Mouse (Mus musculus) embryonic facial prominence, embryonic 10.5 days (tissue): ENCODE data around the gene Reps2. TPM values are rescaled to one million over a fixed set of nuclear protein-coding genes. Genes with fewer than 3 reads are reported as not detected.

Source experiments
- DNase-seq: peaks from one replicate; pipeline ENCODE4 v3.0.0-alpha.2; 2017; ENCODE audit warnings: low spot score
- H3K27ac ChIP-seq: fragments of 300-500 bp; sonication (generic); replicated peaks from 2 replicates; pipeline ENCODE4 v1.5.1; 2016; ENCODE audit warnings: mild to moderate bottlenecking
- H3K27me3 ChIP-seq: fragments of 300-500 bp; sonication (generic); replicated peaks from 2 replicates; pipeline ENCODE4 v1.6.1; 2016; ENCODE audit warnings: low read depth, mild to moderate bottlenecking; ENCODE audit not compliant: poor library complexity, severe bottlenecking
- H3K36me3 ChIP-seq: fragments of 300-500 bp; sonication (generic); replicated peaks from 2 replicates; pipeline ENCODE4 v1.6.1; 2016; ENCODE audit warnings: mild to moderate bottlenecking, moderate library complexity
- H3K4me1 ChIP-seq: fragments of 300-500 bp; sonication (generic); 2 replicates; pipeline ENCODE4 v1.6.1; 2016
- H3K4me3 ChIP-seq: fragments of 300-500 bp; sonication (generic); 2 replicates; pipeline ENCODE4 v1.5.1; 2016; ENCODE audit warnings: mild to moderate bottlenecking, moderate library complexity
- H3K9me3 ChIP-seq: fragments of 300-500 bp; sonication (generic); 2 replicates; pipeline ENCODE4 v1.6.1; 2016; ENCODE audit warnings: mild to moderate bottlenecking
- WGBS: fragments of 180-500 bp; shearing (Covaris S2); methylation state at CpG from one replicate; pipeline ENCODE4 v1.1.7; 2016; 5-methylcytosine and 5-hydroxymethylcytosine counted together
- polyA plus RNA-seq: library from polyadenylated mRNA; unstranded; fragments of >200 nt; fragmentation: Nextera tagmentation; extraction: Ambion mirVana; gene quantifications from 2 replicates; pipeline ENCODE4 v1.2.1, GENCODE M21; 2016

Gene Reps2
- polyA plus RNA-seq, 1 experiment from 2014 or later = 0.25 TPM

DNA sequence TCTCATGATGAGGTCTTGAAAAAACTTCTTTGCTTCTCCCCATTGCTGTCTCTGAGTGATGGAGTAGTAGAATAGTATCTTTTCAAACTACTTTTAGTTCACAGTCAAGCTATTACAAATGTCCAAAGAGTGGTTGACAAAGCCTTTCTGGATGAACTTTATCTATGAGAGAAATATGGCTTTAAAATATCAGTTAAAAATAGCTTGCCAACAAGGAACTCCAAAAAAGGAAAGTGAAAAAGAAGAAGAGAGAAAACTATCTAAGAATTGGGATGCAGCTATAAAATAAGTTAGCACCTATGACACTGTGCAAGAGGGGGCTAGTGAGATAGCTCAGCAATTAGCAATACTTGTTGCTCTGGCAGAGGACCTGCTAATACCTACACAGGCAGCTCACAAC lies 190.8 kb downstream of the Reps2 start:
- no peak overlapping the region for H3K27ac ChIP-seq
- H3K36me3 ChIP-seq = no peaks in the 10 kb centered on the region
- H3K9me3 ChIP-seq = no peaks in the 10 kb centered on the region
- DNase-seq = no peak
- no peak overlapping the region for H3K4me3 ChIP-seq
- peaks cover 86% of the 10 kb centered on the region for H3K27me3 ChIP-seq
- H3K4me1 ChIP-seq = no peaks in the 10 kb centered on the region

DNA sequence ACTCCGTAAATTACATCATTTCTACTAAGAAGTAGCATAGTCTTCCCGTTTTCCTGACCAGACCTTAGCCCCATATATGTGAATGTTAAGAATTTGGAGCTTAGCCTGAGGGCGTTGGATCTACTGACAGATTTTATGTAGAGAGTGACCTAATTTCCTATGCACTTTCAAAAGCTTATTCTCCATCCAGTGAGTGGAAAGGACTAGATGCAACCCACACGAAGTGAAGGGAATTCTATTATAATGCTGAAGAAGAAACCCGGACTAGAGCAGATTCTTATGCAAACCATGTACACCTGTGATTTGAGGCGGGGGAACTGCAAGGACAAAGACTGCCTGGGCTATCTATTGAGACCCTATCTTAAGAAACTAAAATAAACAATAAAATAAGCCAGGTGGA lies 195.5 kb downstream of the Reps2 start:
- peaks cover 90% of the 10 kb centered on the region for H3K27me3 ChIP-seq

DNA sequence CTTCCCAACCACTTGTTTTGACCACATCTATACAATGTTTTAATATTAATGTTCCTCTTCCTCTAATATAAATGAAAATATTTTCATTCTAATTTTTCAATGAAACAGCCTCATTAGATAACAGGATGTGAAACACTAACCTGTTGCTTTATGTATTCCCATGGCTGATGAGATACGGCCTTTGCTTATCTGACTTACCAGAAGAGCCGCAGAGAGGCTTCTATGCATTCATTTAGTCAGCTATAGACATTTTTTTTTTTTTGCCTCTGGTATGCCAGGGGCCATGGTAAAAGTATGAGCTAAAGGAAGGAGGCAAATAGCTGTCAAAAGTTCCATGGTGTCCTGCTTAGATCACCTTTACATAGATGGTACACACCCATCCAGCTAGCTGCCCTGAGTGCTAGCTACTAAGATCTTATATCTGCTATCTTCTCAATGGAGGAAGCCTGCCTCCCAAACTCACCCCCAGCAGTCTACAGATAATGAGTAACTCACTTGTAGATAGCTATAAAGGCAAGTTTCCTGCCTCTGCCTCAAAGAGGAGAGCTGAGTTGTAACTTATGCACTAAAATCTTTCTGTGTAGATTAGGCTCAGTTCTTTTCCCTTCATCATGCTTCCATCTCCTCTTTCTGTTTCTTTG lies 196.7 kb downstream of the Reps2 start:
- WGBS = 90% methylated on average over 2 of the region's 2 CpGs
- Histone ChIP-seq H3K27me3 (peaks cover 90% of the 10 kb centered on the region), H3K36me3 (no peaks in the 10 kb centered on the region), H3K9me3 (no peaks in the 10 kb centered on the region), H3K4me1 (peaks cover 4% of the 10 kb centered on the region; the same call in 1 of the 2 replicates), H3K4me3 (no peak overlapping the region), H3K27ac (no peak overlapping the region)
- DNase-seq = no peak

More for the DNA sequence above, 195.5 kb downstream of the Reps2 start:
- Histone ChIP-seq H3K27ac (no peak overlapping the region), H3K4me1 (peaks cover 3% of the 10 kb centered on the region; the same call in 1 of the 2 replicates), H3K9me3 (no peaks in the 10 kb centered on the region), H3K36me3 (no peaks in the 10 kb centered on the region), H3K4me3 (no peak overlapping the region)
- DNase-seq = no peak
- 69% methylated on average over 6 of the region's 6 CpGs for WGBS

- WGBS = 85% methylated on average over 1 of the region's 1 CpGs
- no peak for DNase-seq
- H3K27ac ChIP-seq = no peak overlapping the region
- peaks cover 92% of the 10 kb centered on the region for H3K27me3 ChIP-seq
- no peak overlapping the region for H3K4me3 ChIP-seq
- no peaks in the 10 kb centered on the region for H3K36me3 ChIP-seq
- no peaks in the 10 kb centered on the region for H3K9me3 ChIP-seq
- peaks cover 4% of the 10 kb centered on the region; the same call in 1 of the 2 replicates for H3K4me1 ChIP-seq
Measured at GRCm38 (mm10) chrX:162443387-162443786, 200.1 kb downstream of the Reps2 start.

DNA sequence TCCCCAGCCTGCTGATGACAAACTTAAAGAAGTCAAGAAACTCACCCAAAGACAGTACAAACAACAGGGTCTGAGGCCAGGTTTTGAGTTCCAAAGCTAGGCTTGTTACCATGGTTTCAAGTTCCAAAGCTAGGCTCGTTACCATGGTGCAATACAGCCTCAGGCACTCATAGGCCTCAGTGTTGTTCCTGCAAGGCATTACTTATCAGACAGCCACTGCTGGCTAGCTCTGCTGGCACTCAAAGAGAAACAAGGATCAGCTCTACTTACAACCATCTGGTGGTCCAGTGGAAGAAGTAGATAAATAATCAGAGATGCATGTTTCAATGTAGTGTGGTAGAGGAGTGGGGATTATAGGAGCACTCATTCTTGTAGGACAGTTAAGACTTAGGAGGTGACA lies 200.5 kb downstream of the Reps2 start:
- 22% methylated on average over 1 of the region's 1 CpGs for WGBS
- peaks cover 94% of the 10 kb centered on the region for H3K27me3 ChIP-seq
- H3K9me3 ChIP-seq = no peaks in the 10 kb centered on the region
- H3K4me1 ChIP-seq = peaks cover 4% of the 10 kb centered on the region; the same call in 1 of the 2 replicates
- no peak overlapping the region for H3K27ac ChIP-seq
- no peak overlapping the region for H3K4me3 ChIP-seq
- H3K36me3 ChIP-seq = no peaks in the 10 kb centered on the region
- DNase-seq = peak; percentile 10

DNA sequence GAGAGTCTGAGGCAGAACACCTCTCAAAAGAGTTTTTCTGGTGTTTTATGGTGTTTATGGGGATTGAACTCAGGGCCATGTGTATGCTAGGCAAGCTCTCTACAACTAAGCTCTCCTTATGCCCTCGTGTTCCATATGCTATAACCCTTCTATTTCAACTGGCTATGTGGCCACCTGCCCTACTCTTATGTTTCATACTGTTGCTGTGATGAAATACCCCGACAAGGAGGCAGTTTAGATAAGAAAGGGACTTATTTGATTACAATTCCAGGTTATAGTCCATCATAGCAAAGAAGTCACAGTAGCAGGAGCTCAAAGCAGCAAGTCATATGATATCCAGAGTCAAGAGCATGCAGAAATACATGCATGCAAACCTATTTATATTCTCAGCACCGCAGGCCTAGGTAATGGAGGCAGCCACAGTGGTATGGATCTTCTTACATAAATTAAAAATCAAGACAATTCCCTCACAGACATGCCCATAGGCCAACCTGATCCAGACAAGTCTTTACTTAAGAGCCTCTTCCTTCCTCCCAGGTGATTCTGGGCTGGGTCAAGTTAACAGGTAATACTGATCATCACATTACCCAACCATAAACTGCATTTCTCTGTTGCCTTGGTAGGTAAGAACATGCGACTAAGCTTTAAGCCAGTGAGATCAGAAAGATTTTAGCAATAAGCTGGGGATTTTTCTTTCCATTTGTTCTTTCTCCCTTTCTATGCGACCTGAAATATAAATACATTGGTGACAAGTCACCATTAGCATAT lies 210.5 kb downstream of the Reps2 start:
- WGBS = 79% methylated on average over 5 of the region's 5 CpGs
- DNase-seq = no peak

DNA sequence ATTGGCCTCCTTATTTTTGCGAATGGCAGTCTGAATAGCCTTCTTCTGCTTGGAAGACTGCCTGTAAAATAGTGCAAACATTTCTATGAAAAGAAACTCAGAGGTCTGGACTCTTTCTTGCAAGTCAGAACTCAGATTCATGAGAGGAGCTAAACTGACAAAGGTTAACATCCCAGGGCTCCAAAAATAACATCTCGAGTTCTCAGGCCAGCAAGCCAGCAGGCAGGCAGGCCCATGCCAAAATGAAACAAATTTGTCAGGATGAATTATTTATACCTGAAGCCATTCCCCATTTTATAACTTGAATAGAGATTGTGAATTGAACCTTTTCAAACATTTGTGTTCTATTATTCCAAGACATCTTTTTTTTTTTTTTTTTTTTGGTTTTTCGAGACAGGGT lies 215.8 kb downstream of the Reps2 start:
- Histone ChIP-seq H3K4me1 (no peaks in the 10 kb centered on the region), H3K27me3 (peaks cover 43% of the 10 kb centered on the region), H3K9me3 (no peaks in the 10 kb centered on the region), H3K4me3 (no peak overlapping the region), H3K27ac (no peak overlapping the region), H3K36me3 (no peaks in the 10 kb centered on the region)
- DNase-seq = no peak
- 82% methylated on average over 3 of the region's 3 CpGs for WGBS

More for the DNA sequence above, 210.5 kb downstream of the Reps2 start:
- no peaks in the 10 kb centered on the region for H3K9me3 ChIP-seq
- peaks cover 58% of the 10 kb centered on the region for H3K27me3 ChIP-seq
- H3K36me3 ChIP-seq = no peaks in the 10 kb centered on the region
- H3K27ac ChIP-seq = no peak overlapping the region
- H3K4me1 ChIP-seq = no peaks in the 10 kb centered on the region
- H3K4me3 ChIP-seq = no peak overlapping the region

GRCm38 (mm10) chrX:162419431-162419830 lies 224.0 kb downstream of the Reps2 start:
- Histone ChIP-seq H3K27ac (no peak overlapping the region), H3K9me3 (no peaks in the 10 kb centered on the region), H3K36me3 (no peaks in the 10 kb centered on the region), H3K4me1 (no peaks in the 10 kb centered on the region), H3K27me3 (peaks cover 65% of the 10 kb centered on the region), H3K4me3 (no peak overlapping the region)
- no peak for DNase-seq
- WGBS = 85% methylated on average over 3 of the region's 3 CpGs

DNA sequence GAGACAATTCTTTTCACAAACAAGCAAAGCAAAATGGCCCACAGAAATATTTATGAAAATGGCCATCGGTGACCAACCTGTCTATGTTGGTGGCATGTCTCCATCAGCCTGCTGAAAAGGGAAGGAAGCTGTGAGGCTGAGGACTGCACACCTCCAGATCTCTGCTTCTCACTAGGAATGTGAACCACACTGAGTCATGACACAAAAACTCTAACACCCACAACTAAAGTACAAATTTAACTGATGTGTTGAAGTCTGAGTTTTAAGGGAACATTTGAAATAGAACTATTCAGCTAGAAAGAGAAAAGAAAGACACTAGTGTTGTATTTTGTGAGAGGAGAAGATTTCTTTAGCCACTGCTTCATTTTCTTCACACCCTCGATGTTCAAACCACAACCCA lies 230.3 kb downstream of the Reps2 start:
- Histone ChIP-seq H3K4me3 (no peak overlapping the region), H3K27me3 (peaks cover 94% of the 10 kb centered on the region), H3K9me3 (no peaks in the 10 kb centered on the region), H3K4me1 (no peaks in the 10 kb centered on the region), H3K27ac (no peak overlapping the region), H3K36me3 (no peaks in the 10 kb centered on the region)
- DNase-seq = no peak
- 93% methylated on average over 2 of the region's 2 CpGs for WGBS

GRCm38 (mm10) chrX:162407291-162407690 lies 236.2 kb downstream of the Reps2 start:
- no peak overlapping the region for H3K4me3 ChIP-seq
- WGBS = 90% methylated on average over 4 of the region's 4 CpGs
- no peaks in the 10 kb centered on the region for H3K36me3 ChIP-seq
- no peaks in the 10 kb centered on the region for H3K9me3 ChIP-seq
- DNase-seq = no peak
- peaks cover 94% of the 10 kb centered on the region for H3K27me3 ChIP-seq
- no peaks in the 10 kb centered on the region for H3K4me1 ChIP-seq
- no peak overlapping the region for H3K27ac ChIP-seq

DNA sequence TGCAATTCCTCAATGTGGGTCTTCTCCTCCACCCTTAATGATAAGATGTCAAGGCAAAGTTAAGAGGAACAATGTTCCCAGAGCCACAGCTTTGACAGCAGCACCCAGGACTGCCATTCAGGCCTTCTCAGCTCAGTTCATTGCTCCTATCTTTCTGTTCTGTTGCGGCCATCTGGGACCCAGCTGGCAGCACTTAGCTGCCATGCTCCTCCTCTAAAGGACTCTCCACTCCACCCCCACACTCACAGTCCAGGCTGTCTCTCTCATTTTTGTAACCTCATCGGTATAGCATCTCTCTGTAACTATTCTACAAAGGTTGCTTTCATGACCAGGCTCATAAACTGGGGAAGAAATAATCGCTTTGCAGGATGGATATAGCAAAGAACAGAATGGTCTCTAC lies 241.0 kb downstream of the Reps2 start:
- Histone ChIP-seq H3K4me1 (no peaks in the 10 kb centered on the region), H3K9me3 (no peaks in the 10 kb centered on the region), H3K27me3 (peaks cover 98% of the 10 kb centered on the region), H3K27ac (no peak overlapping the region), H3K36me3 (no peaks in the 10 kb centered on the region), H3K4me3 (no peak overlapping the region)
- 63% methylated on average over 3 of the region's 3 CpGs for WGBS
- DNase-seq = peak; percentile 12

DNA sequence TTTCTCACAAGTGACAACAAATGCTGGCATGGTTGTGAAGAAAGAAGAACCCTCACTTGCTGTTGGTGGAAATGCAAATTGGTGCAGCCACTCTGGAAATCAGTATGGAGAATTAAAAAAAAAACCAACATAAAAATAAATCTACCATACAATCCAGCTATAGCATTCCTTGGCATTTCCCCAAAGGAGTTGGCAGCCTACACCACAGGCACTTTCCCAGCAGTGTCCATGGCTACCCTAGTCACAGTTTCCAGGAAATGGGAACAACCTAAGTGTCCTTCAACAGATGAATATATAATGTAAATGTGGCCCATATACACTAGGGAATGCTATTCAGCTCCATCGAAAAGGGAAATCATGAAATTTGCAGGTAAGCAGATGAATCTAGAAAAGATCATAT lies 262.7 kb downstream of the Reps2 start:
- 84% methylated on average over 1 of the region's 1 CpGs for WGBS
- no peak for DNase-seq
- no peak overlapping the region for H3K4me3 ChIP-seq
- H3K9me3 ChIP-seq = no peaks in the 10 kb centered on the region
- H3K27ac ChIP-seq = no peak overlapping the region
- no peaks in the 10 kb centered on the region for H3K4me1 ChIP-seq
- no peaks in the 10 kb centered on the region for H3K36me3 ChIP-seq
- H3K27me3 ChIP-seq = peaks cover 47% of the 10 kb centered on the region

DNA sequence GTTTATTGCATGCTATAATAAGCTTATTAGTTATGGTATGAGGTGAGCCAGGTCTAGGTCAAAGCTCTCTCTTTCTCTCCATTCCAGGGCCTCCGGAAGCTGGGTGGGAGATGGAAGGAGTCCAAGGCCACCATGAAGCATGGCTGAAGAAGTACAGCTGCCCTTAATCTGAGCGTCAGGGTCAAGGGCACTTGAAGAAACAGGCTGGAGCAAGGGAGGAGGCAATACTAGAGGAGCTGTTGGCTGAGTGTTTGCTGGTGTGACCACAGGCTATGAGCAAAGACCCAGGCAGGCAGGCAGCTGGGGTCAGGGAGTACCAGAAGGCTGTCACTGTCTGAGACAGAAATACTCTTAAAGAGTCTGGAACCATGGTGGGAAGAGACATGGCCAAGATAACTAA lies 280.2 kb downstream of the Reps2 start:
- Histone ChIP-seq H3K4me1 (0 out of 2 replicates have a peak, but pooled peaks cover 5% of the 10 kb centered on the region), H3K27ac (no peak overlapping the region), H3K9me3 (no peaks in the 10 kb centered on the region), H3K36me3 (no peaks in the 10 kb centered on the region), H3K4me3 (no peak overlapping the region), H3K27me3 (peaks cover 85% of the 10 kb centered on the region)
- no peak for DNase-seq
- 64% methylated on average over 2 of the region's 2 CpGs for WGBS
